ENCODE assay signal across 9 mouse cellular contexts in genomic region chr7:68148297-68149048, GRCm38 (mm10).
DNase-seq lines count a peak whose midpoint lies in the region; ATAC-seq and TF ChIP-seq lines count a peak whose summit lies in the region.
"Had no signal": no experiment of that assay in that cellular context is flagged by ENCODE, and none has a peak within 500 bp of the region (broad histone marks: within the 10 kb centered on the region; RNA-seq: fewer than 3 reads in every experiment).

No protein-coding gene starts in this region.

- WGBS in forebrain, embryonic 14.5 days: 24% methylated on average over 20 of the region's 20 CpGs
- 33% methylated on average over 20 of the region's 20 CpGs for WGBS in midbrain, embryonic 13.5 days

- 0 out of 2 replicates have a peak overlapping the region, but pooled peaks have one; percentile 11 for H3K27ac ChIP-seq in layer of hippocampus, adult 2 months
- H3K27ac ChIP-seq in forebrain, embryonic 14.5 days (ENCODE audit: low read depth, low read length): no peak overlapping the region
- no peak overlapping the region for H3K27ac ChIP-seq in midbrain, embryonic 13.5 days
- H3K27ac ChIP-seq in left cerebral cortex, adult 2 months: no peak overlapping the region

- DNase-seq in layer of hippocampus, adult 2 months (ENCODE audit: low spot score in 2 of 2): no peak
- no peak for DNase-seq in layer of hippocampus, postnatal 14 days (ENCODE audit: low spot score in 2 of 2)
- DNase-seq in forebrain, embryonic 14.5 days (ENCODE audit: low spot score): peak; percentile 24
- DNase-seq in adrenal gland, postnatal 10 days: no peak
- DNase-seq in left cerebral cortex, adult 2 months (ENCODE audit: extremely low spot score in 1 of 2, low spot score in 2 of 2): no peak
- DNase-seq in right cerebral cortex, postnatal 4 days: no peak
- DNase-seq: gastrocnemius, postnatal 36 days had no signal

- H3K4me3 ChIP-seq in layer of hippocampus, adult 2 months: no peak overlapping the region
- no peak overlapping the region for H3K4me3 ChIP-seq in forebrain, embryonic 14.5 days (ENCODE audit: low read depth, low read length)
- H3K4me3 ChIP-seq in midbrain, embryonic 13.5 days (replicated peaks): no peak overlapping the region
- H3K4me3 ChIP-seq in left cerebral cortex, adult 2 months: no peak overlapping the region

- ATAC-seq in activated CD4-positive, CD25-positive, alpha-beta regulatory T cell, adult 4 months: peak; percentile 46
- peak; percentile 44; the same call in 1 of the 2 replicates for ATAC-seq in forebrain, embryonic 14.5 days
- peak; percentile 66 for ATAC-seq in midbrain, embryonic 13.5 days

- intact Hi-C loops in left cerebral cortex, adult 2 months (cut with DNase I): no loop called here

- H3K36me3 ChIP-seq in forebrain, embryonic 14.5 days (ENCODE audit: control insufficient read depth, insufficient read depth, low read length): no peaks in the 10 kb centered on the region
- H3K36me3 ChIP-seq in midbrain, embryonic 13.5 days: no peaks in the 10 kb centered on the region

- H3K4me1 ChIP-seq in forebrain, embryonic 14.5 days (ENCODE audit: control insufficient read depth, insufficient read depth, low read length): peaks cover 18% of the 10 kb centered on the region
- peaks cover 37% of the 10 kb centered on the region for H3K4me1 ChIP-seq in midbrain, embryonic 13.5 days (replicated peaks)

- H3K9ac ChIP-seq in forebrain, embryonic 14.5 days (ENCODE audit: low read length): peak overlapping the region; percentile 3; the same call in 1 of the 2 replicates
- H3K9ac ChIP-seq in midbrain, embryonic 13.5 days (replicated peaks): no peak overlapping the region

- H3K4me2 ChIP-seq in forebrain, embryonic 14.5 days (ENCODE audit: low read length): 0 out of 2 replicates have a peak overlapping the region, but pooled peaks have one; percentile 18
- H3K4me2 ChIP-seq in midbrain, embryonic 13.5 days (replicated peaks): peak overlapping the region; percentile 28

- no peaks in the 10 kb centered on the region for H3K9me3 ChIP-seq in forebrain, embryonic 14.5 days (replicated peaks; ENCODE audit: control insufficient read depth, low read length)
- no peaks in the 10 kb centered on the region for H3K9me3 ChIP-seq in midbrain, embryonic 13.5 days

- no peaks in the 10 kb centered on the region for H3K27me3 ChIP-seq in forebrain, embryonic 14.5 days (replicated peaks; ENCODE audit: control insufficient read depth, insufficient read depth, low read length)
- no peaks in the 10 kb centered on the region for H3K27me3 ChIP-seq in midbrain, embryonic 13.5 days

- no peak for TF ChIP-seq CTCF in layer of hippocampus, adult 2 months (conservative IDR thresholded peaks at IDR 0.05)
- no peak for TF ChIP-seq CTCF in left cerebral cortex, adult 2 months (IDR thresholded peaks at IDR 0.05)
